Mouse (Mus musculus): ENCODE results near the gene Tprkb. TPM values are rescaled to one million over a fixed set of nuclear protein-coding genes. Genes with fewer than 3 reads are reported as not detected.
"Not testable (repeated sequence)": the region's sequence is repeated elsewhere in the genome, so short reads cannot be mapped to it uniquely, and the experiment has no call there.

Gene Tprkb
- polyA plus RNA-seq, 1 experiment from 2014 or later, result 58.6 TPM

GRCm38 (mm10) chr6:85961101-85962091, 49.7 kb downstream of the Tprkb start, which contains the start of gene Dusp11:
Dusp11 (minus strand) TSS chr6:85961667.
- ATAC-seq (ENCODE audit: low read depth), result peak; percentile 98
- H3K4me1 ChIP-seq (replicated peaks), result peaks cover 36% of the 10 kb centered on the region
- under 1% methylated on average over 70 of the region's 70 CpGs for WGBS

GRCm38 (mm10) chr6:85966081-85966480, 54.4 kb downstream of the Tprkb start:
- not testable (repeated sequence) for H3K4me3 ChIP-seq, H3K36me3 ChIP-seq
- 31% methylated on average over 6 of the region's 6 CpGs for WGBS

More at GRCm38 (mm10) chr6:85961101-85962091, 49.7 kb downstream of the Tprkb start, which contains the start of gene Dusp11:
- H3K4me2 ChIP-seq, result peak within 1 kb of the TSS; percentile 82
- no peaks in the 10 kb centered on the region for H3K27me3 ChIP-seq
- H3K9me3 ChIP-seq, result no peaks in the 10 kb centered on the region
- peaks cover 15% of the 10 kb centered on the region for H3K36me3 ChIP-seq
- H3K9ac ChIP-seq, result peak within 1 kb of the TSS; percentile 89
- peak within 1 kb of the TSS; percentile 76 for H3K4me3 ChIP-seq
- H3K27ac ChIP-seq (replicated peaks), result peak within 1 kb of the TSS; percentile 97

DNA sequence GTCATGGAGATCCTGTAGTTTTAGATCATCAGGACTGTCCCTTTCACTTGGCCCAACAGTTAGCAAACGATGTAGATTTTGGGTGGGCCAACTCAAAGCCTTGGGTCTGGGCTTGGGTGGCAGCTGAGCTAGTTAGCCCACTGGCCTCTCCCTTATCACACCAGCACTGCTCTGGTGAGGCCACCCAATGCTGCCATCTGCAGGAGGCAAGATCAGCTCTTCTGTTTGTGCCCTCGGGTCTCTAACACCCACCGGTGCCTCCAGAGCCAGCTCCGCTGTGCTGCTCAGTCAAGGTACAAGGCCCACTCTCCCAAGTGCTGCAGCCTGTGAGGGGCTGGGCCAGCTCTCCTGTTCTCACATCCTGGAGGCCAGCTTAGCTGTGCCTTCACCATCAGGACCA, 55.0 kb downstream of the Tprkb start:
- no peak overlapping the region for H3K4me3 ChIP-seq
- no peak overlapping the region for H3K4me2 ChIP-seq
- peaks cover 13% of the 10 kb centered on the region for H3K4me1 ChIP-seq (replicated peaks)
- no peak for ATAC-seq (ENCODE audit: low read depth)
- no peaks in the 10 kb centered on the region for H3K27me3 ChIP-seq
- no peak overlapping the region for H3K9ac ChIP-seq
- H3K36me3 ChIP-seq, result no peaks in the 10 kb centered on the region
- no peaks in the 10 kb centered on the region for H3K9me3 ChIP-seq
- no peak overlapping the region for H3K27ac ChIP-seq (replicated peaks)
- WGBS, result 82% methylated on average over 4 of the region's 4 CpGs

More at GRCm38 (mm10) chr6:85966081-85966480, 54.4 kb downstream of the Tprkb start:
- not testable (repeated sequence) for H3K9ac ChIP-seq; H3K4me2 ChIP-seq; H3K9me3 ChIP-seq; H3K27ac ChIP-seq (replicated peaks); H3K27me3 ChIP-seq; ATAC-seq (ENCODE audit: low read depth)
- H3K4me1 ChIP-seq (replicated peaks), result peaks cover 13% of the 10 kb centered on the region

DNA sequence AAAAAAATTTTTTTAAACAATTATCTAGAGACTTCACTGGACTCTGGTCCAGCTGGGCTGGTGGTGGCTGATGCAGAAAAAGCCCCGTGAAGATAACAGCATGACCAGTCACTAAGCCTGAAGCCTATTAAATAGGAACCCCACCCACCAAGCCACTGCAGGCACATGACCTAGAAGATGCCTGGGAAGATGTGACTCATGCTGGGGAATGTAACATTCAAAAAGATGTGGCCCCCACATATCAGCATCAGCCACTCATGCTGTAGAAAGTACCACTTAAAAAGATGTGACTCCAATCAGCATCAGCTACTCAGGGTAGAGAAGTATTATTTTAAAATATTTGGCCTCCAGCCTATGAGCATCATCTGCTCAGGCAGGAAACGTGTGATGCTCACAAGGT, 58.2 kb downstream of the Tprkb start:
- no peaks in the 10 kb centered on the region for H3K4me1 ChIP-seq (replicated peaks)
- H3K9ac ChIP-seq, result no peak overlapping the region
- no peaks in the 10 kb centered on the region for H3K9me3 ChIP-seq
- H3K4me2 ChIP-seq, result no peak overlapping the region
- no peaks in the 10 kb centered on the region for H3K27me3 ChIP-seq
- no peak overlapping the region for H3K4me3 ChIP-seq
- no peak overlapping the region for H3K27ac ChIP-seq (replicated peaks)
- no peaks in the 10 kb centered on the region for H3K36me3 ChIP-seq
- 82% methylated on average over 2 of the region's 2 CpGs for WGBS
- no peak for ATAC-seq (ENCODE audit: low read depth)

DNA sequence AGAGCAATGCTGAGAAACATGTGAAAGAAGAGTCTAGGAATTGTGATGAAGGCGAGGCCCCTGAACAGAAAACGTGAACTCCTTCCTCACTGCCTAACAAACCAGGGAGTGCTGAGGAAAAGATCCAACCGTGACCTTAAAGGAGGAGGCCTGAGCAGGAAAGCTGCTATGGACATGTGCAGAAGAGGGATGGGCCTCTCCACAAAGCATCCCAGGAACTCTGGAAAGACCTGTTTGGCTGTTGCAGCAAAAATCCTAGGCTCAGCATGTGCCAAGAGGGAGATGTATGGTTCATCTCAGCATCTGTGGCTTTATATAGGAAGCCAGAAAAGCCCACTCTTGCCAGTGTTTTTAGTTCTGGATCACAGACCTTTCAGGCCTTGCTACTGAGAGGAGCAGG, 61.0 kb downstream of the Tprkb start:
- no peak for ATAC-seq (ENCODE audit: low read depth)
- Histone ChIP-seq H3K27ac (replicated peaks) (no peak overlapping the region), H3K4me1 (replicated peaks) (no peaks in the 10 kb centered on the region), H3K27me3 (no peaks in the 10 kb centered on the region), H3K9me3 (no peaks in the 10 kb centered on the region), H3K36me3 (no peaks in the 10 kb centered on the region), H3K4me3 (no peak overlapping the region), H3K4me2 (no peak overlapping the region), H3K9ac (no peak overlapping the region)
- WGBS, result 79% methylated on average over 3 of the region's 3 CpGs

- no peak for ATAC-seq (ENCODE audit: low read depth)
- no peaks in the 10 kb centered on the region for H3K4me1 ChIP-seq (replicated peaks)
- H3K4me3 ChIP-seq, result no peak overlapping the region
- H3K36me3 ChIP-seq, result no peaks in the 10 kb centered on the region
- no peaks in the 10 kb centered on the region for H3K27me3 ChIP-seq
- no peak overlapping the region for H3K9ac ChIP-seq
- H3K27ac ChIP-seq (replicated peaks), result no peak overlapping the region
- 82% methylated on average over 3 of the region's 3 CpGs for WGBS
- H3K9me3 ChIP-seq, result no peaks in the 10 kb centered on the region
- H3K4me2 ChIP-seq, result no peak overlapping the region
Observed at GRCm38 (mm10) chr6:85973336-85973735, 61.7 kb downstream of the Tprkb start.

DNA sequence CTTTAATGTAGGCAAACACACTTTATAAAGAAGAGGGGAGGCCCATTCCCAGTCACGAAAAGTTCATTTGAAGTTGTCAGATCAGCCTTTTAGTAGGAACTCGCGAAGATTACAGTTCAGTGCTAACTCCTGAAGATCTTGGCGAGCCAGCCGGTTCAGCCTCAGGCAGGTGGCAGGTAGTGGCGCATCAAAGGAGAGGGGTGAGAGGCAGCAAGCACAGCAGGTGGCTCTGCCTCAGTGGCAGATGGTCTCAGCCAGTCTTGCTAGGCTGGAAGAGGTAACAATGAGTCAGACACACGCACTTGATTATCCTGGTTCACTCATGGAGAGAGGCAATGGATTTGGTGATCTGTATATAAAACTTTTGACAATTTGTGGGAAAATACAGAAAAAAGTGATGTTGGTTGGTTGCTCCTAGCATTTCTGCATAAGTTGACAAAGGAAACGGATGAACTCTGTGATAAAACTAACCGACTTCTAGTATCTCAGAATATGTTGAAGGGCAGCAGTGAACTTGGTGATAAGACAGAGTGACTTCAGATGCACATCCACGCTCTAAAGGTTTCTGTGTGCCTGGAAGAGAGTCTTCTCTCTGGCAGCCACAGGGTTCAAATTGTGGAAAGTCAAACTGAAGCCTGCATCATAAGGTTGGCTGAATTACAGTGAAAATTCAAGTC, 63.4 kb downstream of the Tprkb start:
- Histone ChIP-seq H3K9ac (no peak overlapping the region), H3K4me3 (no peak overlapping the region), H3K4me1 (replicated peaks) (no peaks in the 10 kb centered on the region), H3K4me2 (no peak overlapping the region), H3K9me3 (no peaks in the 10 kb centered on the region), H3K27ac (replicated peaks) (no peak overlapping the region), H3K27me3 (no peaks in the 10 kb centered on the region), H3K36me3 (no peaks in the 10 kb centered on the region)
- 71% methylated on average over 10 of the region's 10 CpGs for WGBS
- no peak for ATAC-seq (ENCODE audit: low read depth)

DNA sequence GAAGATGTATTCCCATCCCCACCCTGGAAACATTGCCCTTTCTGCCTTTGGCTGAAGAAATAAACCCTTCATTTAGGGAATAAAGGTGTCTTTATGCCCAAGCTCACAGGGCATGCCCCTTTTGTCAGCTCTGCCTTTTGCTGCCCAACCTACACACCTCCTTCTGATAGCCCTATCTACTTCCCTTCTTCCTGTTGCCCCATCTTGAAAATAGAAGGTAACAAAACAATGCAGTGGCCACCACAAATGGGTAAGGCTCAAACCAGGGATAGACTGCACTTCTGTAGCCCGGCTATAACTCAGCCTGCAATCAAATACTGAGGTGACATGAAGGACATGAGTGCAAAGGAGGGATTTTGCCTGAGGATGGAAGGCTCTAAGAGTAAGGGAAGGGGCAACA, 64.1 kb downstream of the Tprkb start:
- no peaks in the 10 kb centered on the region for H3K9me3 ChIP-seq
- H3K4me2 ChIP-seq, result no peak overlapping the region
- no peak overlapping the region for H3K4me3 ChIP-seq
- no peak overlapping the region for H3K9ac ChIP-seq
- no peaks in the 10 kb centered on the region for H3K4me1 ChIP-seq (replicated peaks)
- H3K36me3 ChIP-seq, result no peaks in the 10 kb centered on the region
- no peak for ATAC-seq (ENCODE audit: low read depth)
- H3K27me3 ChIP-seq, result no peaks in the 10 kb centered on the region
- WGBS, result 89% methylated on average over 1 of the region's 1 CpGs
- no peak overlapping the region for H3K27ac ChIP-seq (replicated peaks)

GRCm38 (mm10) chr6:85976242-85976641, 64.6 kb downstream of the Tprkb start:
- Histone ChIP-seq H3K9ac (no peak overlapping the region), H3K36me3 (no peaks in the 10 kb centered on the region), H3K27me3 (no peaks in the 10 kb centered on the region), H3K4me2 (no peak overlapping the region), H3K27ac (replicated peaks) (no peak overlapping the region), H3K9me3 (no peaks in the 10 kb centered on the region), H3K4me3 (no peak overlapping the region), H3K4me1 (replicated peaks) (no peaks in the 10 kb centered on the region)
- no peak for ATAC-seq (ENCODE audit: low read depth)
- WGBS, result 88% methylated on average over 5 of the region's 5 CpGs

- not testable (repeated sequence) for H3K4me3 ChIP-seq; H3K9me3 ChIP-seq; H3K27ac ChIP-seq (replicated peaks); H3K27me3 ChIP-seq; ATAC-seq (ENCODE audit: low read depth); H3K4me2 ChIP-seq; H3K36me3 ChIP-seq; H3K4me1 ChIP-seq (replicated peaks); H3K9ac ChIP-seq
- 86% methylated on average over 4 of the region's 4 CpGs for WGBS
Observed at GRCm38 (mm10) chr6:85978736-85979135, 67.1 kb downstream of the Tprkb start.

All from neural tube, embryonic 13.5 days (tissue).